Mouse (Mus musculus) right cerebral cortex, postnatal 14 days (tissue): ENCODE results near the gene Uchl5.

Experiments
- DNase-seq: peaks from one replicate; pipeline ENCODE4 v3.0.0; 2022

Gene Uchl5

DNA sequence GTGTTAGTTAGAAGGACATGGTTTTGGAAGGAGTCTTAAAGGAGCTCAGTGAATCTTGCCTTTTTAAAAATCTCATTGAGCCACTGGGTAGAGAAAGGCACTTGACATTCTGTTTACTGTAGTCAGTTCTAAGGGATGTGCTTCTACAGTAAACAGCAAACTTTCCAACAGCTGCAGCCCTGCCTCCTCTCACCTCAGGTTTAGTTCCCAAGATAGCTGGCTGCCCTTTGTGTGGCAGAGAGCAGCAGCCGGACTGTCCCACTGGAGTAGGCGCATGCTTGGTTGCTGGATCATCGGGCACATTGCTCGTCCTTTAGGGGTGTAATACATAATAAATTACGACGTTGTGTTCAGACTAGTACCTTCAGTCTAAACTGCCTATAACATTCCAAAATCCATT, 32.0 kb downstream of the Uchl5 start:
- DNase-seq, result no peak

DNA sequence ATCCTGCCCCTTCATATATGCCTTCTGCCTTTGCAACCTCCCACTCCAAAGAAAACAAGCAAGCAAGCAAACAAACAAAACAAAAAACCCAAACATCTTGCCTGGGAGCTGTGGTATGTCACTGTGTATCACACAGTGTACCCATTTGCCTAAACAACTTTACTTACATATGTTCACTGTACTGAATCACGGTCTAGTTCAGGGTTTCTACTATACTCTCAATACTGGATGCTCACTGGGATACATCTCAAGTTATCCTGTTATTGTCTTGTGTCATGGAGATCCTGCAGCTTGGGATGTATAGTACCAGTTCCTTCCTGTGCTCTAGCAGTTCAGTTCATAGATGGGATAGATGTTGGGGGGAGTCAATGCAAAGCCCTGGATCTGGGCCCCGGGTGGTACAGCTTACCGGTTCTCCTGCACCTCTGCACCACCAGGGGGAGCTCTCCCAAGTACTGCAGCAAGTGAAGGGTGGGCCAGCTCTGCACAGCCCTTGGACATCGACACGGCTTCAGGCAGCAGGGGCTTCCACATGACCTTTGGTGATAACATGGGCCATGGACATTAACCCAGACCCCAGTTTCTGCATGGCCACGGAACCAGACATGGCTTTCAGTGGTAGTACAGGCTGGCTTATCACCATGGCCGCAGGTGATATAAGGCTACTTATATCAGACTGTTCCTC, 36.7 kb downstream of the Uchl5 start:
- DNase-seq, result peak; percentile 86

DNA sequence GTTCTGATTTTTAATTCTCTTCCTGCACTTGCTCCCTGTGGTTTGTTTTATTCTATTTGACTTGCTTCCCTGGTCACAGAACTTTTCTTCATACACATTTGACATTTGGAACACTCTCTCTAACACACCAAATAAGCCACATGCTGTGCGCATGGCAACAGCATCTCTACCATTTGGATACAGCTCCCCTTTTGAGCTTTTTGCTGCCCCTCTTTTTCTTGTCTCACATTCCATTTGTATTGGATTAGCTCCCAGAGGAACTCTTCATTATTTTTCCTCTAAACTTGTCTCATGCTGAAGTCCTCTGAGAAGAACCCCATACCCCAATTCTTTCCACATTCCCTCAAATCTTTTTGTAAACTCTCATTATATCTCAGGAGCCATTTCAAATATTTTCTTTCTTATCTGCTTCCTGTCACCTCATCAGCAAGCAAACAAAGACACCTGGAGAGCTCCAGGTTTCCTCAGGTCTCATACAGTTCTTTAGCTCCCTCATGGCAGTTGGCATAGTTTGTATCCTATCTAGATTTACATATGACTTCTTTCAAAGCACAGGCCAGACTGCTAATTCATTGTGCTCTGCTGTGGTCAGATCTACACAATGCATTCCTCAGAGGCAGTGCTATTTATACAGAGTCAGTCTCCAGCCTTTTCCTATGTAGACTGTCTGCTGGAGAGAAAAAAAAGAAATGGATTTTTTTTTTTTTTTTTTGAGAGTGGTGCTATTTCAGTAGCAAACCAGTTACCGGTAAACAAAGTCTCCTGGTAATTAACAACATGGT, 43.2 kb downstream of the Uchl5 start:
- DNase-seq, result no peak

DNA sequence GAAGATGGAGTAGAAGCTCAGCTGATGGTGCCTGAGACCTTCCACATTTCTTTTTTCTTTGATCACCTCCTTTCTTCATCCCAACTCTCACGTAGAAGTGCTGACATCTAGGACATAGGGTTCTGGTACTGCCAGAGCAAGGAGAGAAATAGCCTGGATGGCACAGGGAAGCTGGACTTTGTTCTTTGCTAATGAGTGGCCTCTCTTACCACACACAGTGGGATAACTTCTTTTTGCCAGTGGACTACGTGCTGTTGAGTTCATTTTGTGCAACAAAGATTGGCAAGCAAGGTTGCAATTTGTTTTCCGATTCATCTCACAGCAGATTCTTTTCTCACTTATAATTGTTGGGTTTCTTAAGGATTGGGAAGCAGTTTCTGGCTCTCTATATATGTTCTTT, 45.6 kb downstream of the Uchl5 start:
- DNase-seq, result no peak

DNA sequence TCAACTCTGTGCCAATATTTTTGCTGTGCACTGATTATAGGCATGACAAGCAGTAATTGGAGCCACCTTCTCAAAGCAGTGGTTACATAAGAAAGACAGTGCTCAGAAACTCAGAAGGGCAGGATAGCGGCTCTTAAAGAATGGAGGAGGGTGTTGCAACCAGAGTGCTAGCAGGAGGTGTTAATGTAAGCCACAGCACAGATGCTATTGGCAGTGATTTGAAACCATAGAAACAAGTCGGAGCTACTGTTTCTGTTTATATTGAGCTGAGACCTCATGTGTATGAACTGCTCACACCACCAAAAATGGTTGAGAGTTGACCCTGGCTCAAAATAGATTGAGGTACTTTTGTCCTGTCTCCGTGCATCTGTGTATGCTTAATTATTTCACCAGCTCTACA, 53.6 kb downstream of the Uchl5 start:
- DNase-seq, result no peak

DNA sequence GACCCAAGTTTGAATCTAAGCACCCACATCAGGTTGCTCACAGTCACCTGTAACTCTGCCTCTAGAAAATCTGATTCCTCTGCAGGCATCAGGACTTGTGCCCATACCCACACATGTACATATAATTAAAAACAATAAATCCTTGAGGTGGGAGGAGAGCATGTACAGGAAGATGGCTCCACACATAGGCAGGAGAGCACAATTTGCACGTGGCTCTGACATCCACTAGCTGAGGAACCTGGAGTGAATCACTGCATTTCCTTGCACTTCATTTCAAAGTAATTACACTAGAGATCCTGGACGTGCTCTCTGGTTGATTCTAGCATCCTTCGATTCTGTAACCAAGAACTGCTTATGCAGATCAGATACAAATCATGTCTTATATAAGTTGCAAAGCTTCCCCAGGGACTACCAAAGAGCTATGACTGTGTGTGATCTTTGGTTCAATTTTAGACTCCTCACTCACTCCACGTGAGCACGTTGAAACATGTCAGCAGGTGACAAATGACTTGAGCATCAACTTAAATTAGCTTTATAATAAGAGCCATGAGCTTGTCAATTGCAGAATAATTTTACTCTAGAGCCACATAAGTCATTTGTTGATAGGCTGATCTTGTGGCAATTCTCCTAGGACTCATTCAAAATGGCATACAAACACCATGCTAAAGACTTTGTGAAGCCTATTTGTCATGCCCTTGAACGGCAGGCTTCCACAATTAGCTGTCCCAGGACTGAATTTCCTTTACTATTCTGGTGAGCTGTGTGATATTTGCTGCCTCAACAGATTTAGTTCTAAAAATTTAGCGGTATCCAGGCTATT, 59.5 kb downstream of the Uchl5 start:
- DNase-seq, result no peak

DNA sequence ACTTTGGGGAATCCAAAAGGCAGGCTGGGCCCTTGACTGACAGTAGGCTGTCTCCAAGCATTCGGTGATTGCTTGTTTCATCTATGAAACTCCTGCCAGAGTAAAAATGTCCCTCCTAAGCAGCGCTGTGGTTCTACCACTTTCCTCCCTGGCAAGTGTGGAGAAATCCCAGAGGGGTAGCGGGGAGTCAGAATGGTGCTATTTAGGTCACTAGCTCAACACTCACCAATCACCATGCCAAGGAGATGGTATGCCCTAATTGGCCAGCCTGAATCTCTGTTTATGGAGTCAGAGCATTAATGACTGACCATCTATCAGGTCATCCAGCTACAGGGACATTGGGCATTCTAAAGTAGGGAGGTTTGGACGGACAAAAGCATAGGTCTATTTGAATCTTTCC, 60.6 kb downstream of the Uchl5 start:
- DNase-seq, result no peak

DNA sequence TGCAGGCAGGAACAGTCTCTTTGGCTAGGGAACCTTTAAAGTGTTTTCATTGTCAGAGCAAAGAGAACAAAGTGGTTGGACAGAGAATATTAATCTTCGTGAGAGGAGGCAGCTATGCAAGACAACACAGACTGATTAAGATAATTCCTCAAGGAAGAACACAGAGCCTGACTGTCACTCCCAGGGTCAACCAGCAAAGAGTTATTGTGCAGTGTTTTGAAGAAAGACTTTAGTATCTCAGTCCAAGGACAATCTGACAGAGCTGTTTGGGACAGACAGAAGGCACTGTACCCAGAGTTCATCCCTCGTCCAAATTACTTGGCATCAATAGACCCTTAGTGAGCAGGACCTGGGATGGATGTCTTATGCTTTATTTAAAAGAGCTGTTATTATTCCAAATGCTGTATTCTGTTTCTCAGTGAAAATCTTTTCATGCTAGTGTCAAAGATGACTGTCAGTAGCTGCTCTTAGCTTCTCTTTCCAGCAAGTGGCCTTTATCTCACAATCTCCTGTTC, 61.9 kb downstream of the Uchl5 start:
- DNase-seq, result no peak

DNA sequence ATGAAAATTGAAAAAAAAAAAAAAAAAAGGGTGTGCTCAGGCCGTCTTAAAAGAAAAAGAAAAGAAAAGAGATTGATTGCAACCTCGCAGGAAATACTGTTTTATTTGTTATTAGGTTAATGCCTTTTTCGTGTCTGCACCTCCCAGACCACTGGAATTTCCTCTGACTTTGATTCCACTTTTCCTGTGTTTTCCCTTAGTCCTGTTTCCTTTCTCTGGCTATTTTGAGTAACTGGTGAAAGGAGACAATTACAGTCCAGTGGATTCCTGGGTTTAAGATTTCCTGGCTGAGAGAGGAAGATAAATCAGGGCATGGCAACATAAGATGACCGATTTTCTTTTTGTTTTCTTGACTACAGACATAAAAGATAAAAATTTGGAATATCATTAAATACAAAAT, 75.3 kb downstream of the Uchl5 start:
- no peak for DNase-seq

DNA sequence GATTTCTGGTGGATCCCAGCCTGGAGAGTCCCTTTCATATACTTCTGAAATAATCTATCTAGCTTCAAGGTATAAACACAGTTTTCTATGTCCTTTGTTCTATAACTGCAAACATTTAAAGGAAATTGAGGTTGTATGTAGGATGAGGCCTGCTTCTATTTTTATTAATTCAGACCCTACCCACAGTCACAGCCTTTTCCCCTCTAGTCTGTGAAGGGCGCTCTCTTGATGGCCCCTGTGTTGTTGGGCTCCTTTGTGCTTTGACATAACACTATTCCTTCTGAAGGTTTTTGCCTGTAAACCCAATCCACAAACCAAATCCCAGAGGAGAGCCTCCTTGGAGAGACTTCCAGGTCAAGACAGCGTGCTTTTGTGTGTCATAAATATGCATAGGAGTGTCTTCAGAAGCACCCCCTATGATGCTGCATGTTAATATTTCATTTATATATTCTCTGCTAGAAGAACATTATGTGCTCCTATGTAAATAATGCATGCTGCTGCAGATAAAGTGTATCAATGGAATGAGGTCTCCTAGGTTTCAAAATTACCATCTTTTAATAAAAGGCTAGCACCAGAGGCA, 75.8 kb downstream of the Uchl5 start:
- DNase-seq, result no peak

DNA sequence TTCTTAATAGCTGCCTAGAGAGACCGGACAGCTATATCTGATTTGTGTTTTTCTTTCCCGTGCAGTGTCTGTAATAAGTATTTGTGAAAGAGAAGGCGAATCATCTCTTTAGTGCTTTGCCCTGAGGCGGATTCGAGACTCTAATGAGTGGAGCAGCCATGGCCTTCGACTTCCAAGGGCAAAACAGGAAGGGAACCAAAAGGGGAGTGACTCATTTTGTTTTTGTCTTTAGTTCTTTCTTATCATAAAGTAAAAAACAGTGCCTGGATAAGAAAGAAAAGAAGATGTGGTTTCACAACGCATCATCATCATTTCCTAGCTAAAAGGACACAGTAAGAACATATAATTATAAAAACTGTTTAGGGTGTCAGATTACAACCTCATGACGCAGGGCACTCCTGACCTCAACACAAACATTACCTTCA, 76.6 kb downstream of the Uchl5 start:
- DNase-seq, result no peak

DNA sequence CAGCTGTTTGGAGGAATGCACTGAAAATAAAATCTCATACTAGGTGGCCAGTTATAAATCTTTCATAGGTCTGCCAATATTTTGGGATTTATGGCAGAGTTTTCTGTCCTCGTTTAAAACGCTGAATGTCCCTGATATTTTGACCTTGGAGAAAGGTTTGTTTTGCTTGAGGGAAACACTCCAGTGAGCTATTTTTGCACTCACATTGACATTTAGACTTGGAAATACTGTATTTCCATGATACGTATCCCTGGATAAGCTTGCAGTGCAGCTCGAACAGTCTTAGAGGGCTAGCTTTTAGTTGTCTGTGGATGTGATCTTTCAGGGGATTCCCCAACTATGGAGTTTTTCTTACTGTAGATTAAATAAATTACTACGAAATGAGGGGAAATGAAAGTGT, 78.6 kb downstream of the Uchl5 start:
- no peak for DNase-seq
